Mouse (Mus musculus): ENCODE measurements around the gene Rps26.

DNA sequence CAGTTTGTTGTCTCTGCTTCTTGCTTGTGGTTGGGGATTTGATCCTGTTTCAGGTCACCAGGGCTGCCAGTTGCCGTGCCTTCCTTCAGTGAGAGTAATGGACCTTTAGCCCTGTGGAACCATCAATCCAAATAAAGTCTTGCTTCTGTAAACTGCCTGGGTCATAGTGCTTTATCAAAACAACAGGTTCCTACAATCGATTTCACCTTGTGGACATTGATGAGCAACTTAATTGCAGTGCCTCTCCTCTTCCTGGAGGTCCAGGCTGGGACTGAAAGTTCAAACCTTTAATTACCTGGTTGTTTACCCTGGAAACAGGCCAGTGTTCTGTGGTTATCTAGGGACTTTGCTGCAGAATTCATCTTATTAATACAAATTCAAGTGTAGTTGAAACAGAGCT, 28.1 kb downstream of the Rps26 start:
- no peak for TF ChIP-seq CTCF (IDR thresholded peaks at IDR 0.05; ENCODE audit: low read depth, low read length)
- TF ChIP-seq POLR2A (IDR thresholded peaks at IDR 0.05; ENCODE audit: borderline replicate concordance, low read depth, low read length) = no peak

All from bone marrow macrophage, adult 2 months (primary cell).